Mouse (Mus musculus) bone marrow, adult 2 months (tissue): ENCODE measurements at regions not wholly inside any gene's neighbourhood (a gene's known extent, or its start where the extent isn't known, plus 50 kb on each side); places are given as distances from the start of the nearest gene placed in this dataset.

Experiments
- H3K27ac ChIP-seq: fragments of 200-500 bp; 2 replicates; pipeline ENCODE4 v1.5.1; 2012; ENCODE audit warnings: low read depth, mild to moderate bottlenecking, control low read depth, inconsistent platforms, low read length; ENCODE audit not compliant: control insufficient read depth, poor library complexity, insufficient read depth
- H3K4me1 ChIP-seq: fragments of 200-500 bp; 2 replicates; pipeline ENCODE4 v1.6.1; 2011; ENCODE audit warnings: low read length; ENCODE audit not compliant: control insufficient read depth, insufficient read depth
- H3K4me3 ChIP-seq: fragments of 200-500 bp; replicated peaks from 2 replicates; pipeline ENCODE3; 2011; ENCODE audit warnings: mild to moderate bottlenecking, low read depth, low read length, control low read depth; ENCODE audit not compliant: control insufficient read depth
- CTCF ChIP-seq: fragments of 200-500 bp; IDR thresholded peaks from 2 replicates; pipeline ENCODE4 v1.5.1; 2011; ENCODE audit warnings: low read length, control low read depth; ENCODE audit not compliant: control insufficient read depth, insufficient read depth
- POLR2A ChIP-seq: fragments of 200-500 bp; IDR thresholded peaks from 2 replicates; pipeline ENCODE4 v1.6.1; 2011; ENCODE audit warnings: low read depth, mild to moderate bottlenecking, control low read depth, low read length, borderline replicate concordance; ENCODE audit not compliant: control insufficient read depth
- WGBS: fragments of 180-500 bp; shearing (Covaris S2); methylation state at CpG from one replicate; pipeline ENCODE4 v1.1.7; 2018; 5-methylcytosine and 5-hydroxymethylcytosine counted together

- Histone ChIP-seq H3K27ac (no peak overlapping the region), H3K4me1 (peaks cover 4% of the 10 kb centered on the region), H3K4me3 (no peak overlapping the region)
- TF ChIP-seq CTCF, result no peak
- WGBS, result 26% methylated on average over 3 of the region's 3 CpGs
Observed at GRCm38 (mm10) chr3:146337429-146337828, 67.0 kb upstream of the Ssx2ip start.

DNA sequence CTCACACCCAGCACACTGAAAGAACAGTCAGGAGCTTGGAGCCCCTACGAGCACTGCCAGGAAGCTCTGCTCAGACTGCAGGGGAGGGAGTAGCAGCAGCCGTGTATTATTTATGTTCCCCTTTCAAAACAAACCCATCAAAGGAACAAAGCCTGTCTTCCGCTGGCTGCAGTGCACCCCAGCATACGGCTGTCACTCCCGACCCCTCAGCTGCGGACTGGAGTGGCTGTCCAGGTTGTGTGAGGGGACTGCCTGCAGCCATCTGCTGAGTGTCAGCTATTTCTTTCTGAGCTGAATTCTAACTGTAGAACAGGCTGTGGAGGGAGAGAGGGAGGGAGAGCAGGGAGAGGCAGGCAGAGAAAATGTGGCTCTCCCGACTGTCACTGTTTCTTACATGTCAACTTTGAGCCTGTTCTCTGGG is 66.6 kb upstream of the Ssx2ip start:
- Histone ChIP-seq H3K27ac (no peak overlapping the region), H3K4me1 (peaks cover 4% of the 10 kb centered on the region), H3K4me3 (no peak overlapping the region)
- TF ChIP-seq CTCF (no peak), POLR2A (no peak)
- 7% methylated on average over 7 of the region's 7 CpGs for whole genome bisulfite sequencing

DNA sequence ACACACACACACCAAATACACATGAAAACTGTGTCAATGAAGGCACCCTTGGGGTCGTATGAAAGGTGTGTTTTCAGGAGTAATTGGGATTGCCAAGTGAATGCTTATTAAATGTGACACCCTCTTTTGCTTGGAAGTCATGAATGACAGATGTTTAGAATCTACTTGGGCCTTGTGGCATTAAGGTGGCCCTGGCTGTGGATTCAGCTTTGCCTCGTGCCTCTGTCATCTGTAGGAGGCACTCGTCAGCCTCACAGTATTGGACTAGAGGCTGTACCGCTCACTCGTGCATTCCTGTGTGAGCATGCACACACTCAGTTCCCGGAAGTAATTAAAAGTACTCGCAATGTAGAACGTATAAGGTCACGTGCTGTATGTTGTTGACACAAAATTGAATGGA is 66.0 kb upstream of the Ssx2ip start:
- TF ChIP-seq CTCF (no peak), POLR2A (no peak)
- H3K4me3 ChIP-seq, result no peak overlapping the region
- no peak overlapping the region for H3K27ac ChIP-seq
- H3K4me1 ChIP-seq, result peaks cover 3% of the 10 kb centered on the region
- 74% methylated on average over 9 of the region's 9 CpGs for WGBS

GRCm38 (mm10) chr3:146340316-146341055 is 64.0 kb upstream of the Ssx2ip start:
- H3K4me3 ChIP-seq, result no peak overlapping the region
- WGBS, result 62% methylated on average over 12 of the region's 12 CpGs
- TF ChIP-seq CTCF (no peak), POLR2A (no peak)

DNA sequence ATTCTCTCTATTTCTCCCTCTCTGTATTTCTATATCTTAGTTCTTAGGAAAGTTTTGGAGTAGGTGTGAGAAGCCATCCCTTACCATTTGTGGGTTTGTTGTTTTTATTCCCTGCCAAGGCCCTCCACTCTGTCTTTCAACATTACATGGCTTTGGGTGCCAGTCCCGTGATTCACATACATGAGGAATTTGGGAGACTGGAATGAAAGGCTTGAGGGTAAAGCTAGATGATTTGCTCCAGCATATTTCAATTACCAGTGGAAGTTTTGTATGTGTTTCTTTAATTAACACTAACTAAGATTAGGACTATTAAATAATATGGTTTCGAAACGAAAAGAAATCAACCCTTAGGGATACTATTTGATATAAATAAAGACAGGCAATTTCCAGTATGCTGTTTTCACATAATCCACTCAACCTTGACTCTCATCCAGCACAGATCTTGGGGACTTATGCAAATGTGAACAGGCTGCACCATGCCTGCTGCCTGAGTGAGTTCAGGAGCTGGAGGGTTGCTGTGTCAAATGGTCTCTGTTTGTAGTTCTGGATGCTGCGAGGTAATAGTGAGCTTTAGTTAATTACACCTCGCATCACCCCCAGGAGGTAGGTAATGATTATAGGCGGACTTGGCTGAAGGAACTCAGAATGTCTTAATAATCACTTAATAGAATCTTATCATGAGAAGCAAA is 62.6 kb upstream of the Ssx2ip start:
- Histone ChIP-seq H3K4me3 (no peak overlapping the region), H3K27ac (no peak overlapping the region), H3K4me1 (no peaks in the 10 kb centered on the region)
- 81% methylated on average over 6 of the region's 6 CpGs for WGBS
- TF ChIP-seq CTCF (no peak), POLR2A (no peak)

More at GRCm38 (mm10) chr3:146340316-146341055, 64.0 kb upstream of the Ssx2ip start:
- no peaks in the 10 kb centered on the region; the same call in 1 of the 2 replicates for H3K4me1 ChIP-seq
- no peak overlapping the region for H3K27ac ChIP-seq

GRCm38 (mm10) chr3:146342727-146343126 is 61.7 kb upstream of the Ssx2ip start:
- Histone ChIP-seq H3K4me3 (no peak overlapping the region), H3K27ac (no peak overlapping the region), H3K4me1 (no peaks in the 10 kb centered on the region)
- 62% methylated on average over 1 of the region's 1 CpGs for WGBS
- no peak for TF ChIP-seq POLR2A

- Histone ChIP-seq H3K27ac (no peak overlapping the region), H3K4me3 (no peak overlapping the region), H3K4me1 (no peaks in the 10 kb centered on the region)
- TF ChIP-seq POLR2A (no peak), CTCF (peak; percentile 62)
- 60% methylated on average over 9 of the region's 9 CpGs for WGBS
Observed at GRCm38 (mm10) chr3:146343649-146344401, 60.6 kb upstream of the Ssx2ip start.

DNA sequence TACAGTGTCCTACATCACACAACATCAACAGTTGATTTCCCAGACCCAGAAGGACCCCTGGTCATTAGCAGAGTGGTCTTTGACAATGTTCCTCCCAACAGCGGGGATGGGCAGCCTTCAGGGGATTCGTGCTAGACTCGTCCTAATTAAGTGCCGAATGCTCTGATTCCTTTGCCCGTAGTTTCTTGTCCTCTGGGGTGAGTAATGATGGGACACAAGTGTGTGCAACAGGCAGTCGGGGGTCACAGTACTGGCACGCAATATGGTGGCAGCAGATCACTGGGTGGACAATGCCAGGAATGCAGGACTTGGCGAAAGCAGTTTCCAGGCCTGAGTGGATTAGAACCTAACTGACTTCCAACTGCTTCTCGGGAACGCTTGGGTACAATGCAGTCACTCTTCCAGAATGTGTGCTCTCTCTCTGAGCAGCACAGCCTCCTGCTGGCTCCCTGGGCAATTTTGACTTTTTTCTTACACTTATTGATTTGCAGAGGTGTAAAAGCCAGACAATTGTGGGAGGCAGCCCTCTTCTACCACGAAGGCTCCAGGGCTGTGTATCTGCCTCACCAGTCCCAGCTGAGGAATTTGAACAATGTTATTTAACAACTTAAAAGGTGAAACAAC is 59.9 kb upstream of the Ssx2ip start:
- WGBS, result 84% methylated on average over 11 of the region's 11 CpGs
- TF ChIP-seq CTCF (no peak), POLR2A (no peak)

More for the DNA sequence above, 59.9 kb upstream of the Ssx2ip start:
- Histone ChIP-seq H3K4me1 (no peaks in the 10 kb centered on the region), H3K4me3 (no peak overlapping the region), H3K27ac (no peak overlapping the region)
